Mouse (Mus musculus) testis, adult 2 months (tissue): ENCODE results near the gene Gna14.

ENCODE experiments used
- CTCF ChIP-seq: fragments of 200-500 bp; IDR thresholded peaks from 2 replicates; pipeline ENCODE4 v1.5.1; 2012; ENCODE audit warnings: low read depth, mild to moderate bottlenecking, inconsistent platforms, low read length, moderate library complexity; ENCODE audit not compliant: control insufficient read depth, insufficient read depth, insufficient replicate concordance
- POLR2A ChIP-seq: fragments of 200-500 bp; IDR thresholded peaks from 2 replicates; pipeline ENCODE4 v1.6.1; 2012; ENCODE audit warnings: low read depth, mild to moderate bottlenecking, inconsistent platforms, low read length, moderate library complexity; ENCODE audit not compliant: control insufficient read depth

- TF ChIP-seq CTCF (no peak), POLR2A (no peak)
Measured at GRCm38 (mm10) chr19:16526302-16526880, 90.8 kb downstream of the Gna14 start.
